Mouse (Mus musculus): Measurements from ENCODE around the gene Gm20695. TPM values are rescaled to one million over a fixed set of nuclear protein-coding genes. Genes with fewer than 3 reads are reported as not detected.

The Gm20695 gene
- polyA plus RNA-seq, 1 experiment from 2014 or later = 1.6 TPM

GRCm38 (mm10) chr16:3907471-3907870, 23.0 kb downstream of the Gm20695 start:
- no peak overlapping the region for H3K4me3 ChIP-seq
- 78% methylated on average over 2 of the region's 2 CpGs for WGBS
- peak overlapping the region; percentile 69 for H3K4me2 ChIP-seq
- H3K36me3 ChIP-seq = peaks cover 26% of the 10 kb centered on the region
- no peaks in the 10 kb centered on the region for H3K27me3 ChIP-seq
- no peaks in the 10 kb centered on the region for H3K9me3 ChIP-seq
- no peak overlapping the region for H3K9ac ChIP-seq
- no peak overlapping the region for H3K27ac ChIP-seq (replicated peaks)
- H3K4me1 ChIP-seq (replicated peaks) = peaks cover 16% of the 10 kb centered on the region
- ATAC-seq (ENCODE audit: low FRiP score, low read depth) = no peak

- peak within 1 kb of the TSS; percentile 60 for H3K4me3 ChIP-seq
- under 1% methylated on average over 33 of the region's 33 CpGs for WGBS
- peak within 1 kb of the TSS; percentile 69 for H3K4me2 ChIP-seq
- H3K9me3 ChIP-seq = no peaks in the 10 kb centered on the region
- ATAC-seq (ENCODE audit: low FRiP score, low read depth) = peak; percentile 96
- peaks cover 30% of the 10 kb centered on the region for H3K36me3 ChIP-seq
- peak within 1 kb of the TSS; percentile 82 for H3K27ac ChIP-seq (replicated peaks)
- peak within 1 kb of the TSS; percentile 67 for H3K9ac ChIP-seq
- H3K27me3 ChIP-seq = no peaks in the 10 kb centered on the region
- peaks cover 16% of the 10 kb centered on the region for H3K4me1 ChIP-seq (replicated peaks)
Measured at GRCm38 (mm10) chr16:3908537-3909111, 24.2 kb downstream of the Gm20695 start, which contains the start of the genes 1700037C18Rik and Cluap1. 1700037C18Rik (minus strand) TSS chr16:3908689. Cluap1 (plus strand) TSS chr16:3908801.

- 8% methylated on average over 20 of the region's 20 CpGs for WGBS
- H3K4me3 ChIP-seq = peak overlapping the region; percentile 60
- H3K4me2 ChIP-seq = peak overlapping the region; percentile 69
- no peaks in the 10 kb centered on the region for H3K9me3 ChIP-seq
- peak overlapping the region; percentile 67 for H3K9ac ChIP-seq
- H3K27me3 ChIP-seq = no peaks in the 10 kb centered on the region
- ATAC-seq (ENCODE audit: low FRiP score, low read depth) = no peak; the same call in 1 of the 2 replicates
- H3K4me1 ChIP-seq (replicated peaks) = peaks cover 16% of the 10 kb centered on the region
- peaks cover 31% of the 10 kb centered on the region for H3K36me3 ChIP-seq
- H3K27ac ChIP-seq (replicated peaks) = peak overlapping the region; percentile 82
Measured at GRCm38 (mm10) chr16:3909118-3909517, 24.7 kb downstream of the Gm20695 start.

- Histone ChIP-seq H3K4me1 (replicated peaks) (no peaks in the 10 kb centered on the region), H3K27me3 (no peaks in the 10 kb centered on the region), H3K4me2 (no peak overlapping the region), H3K4me3 (no peak overlapping the region), H3K27ac (replicated peaks) (no peak overlapping the region), H3K9ac (no peak overlapping the region), H3K36me3 (peaks cover 65% of the 10 kb centered on the region), H3K9me3 (no peaks in the 10 kb centered on the region)
- no peak for ATAC-seq (ENCODE audit: low FRiP score, low read depth)
- WGBS = 86% methylated on average over 2 of the region's 2 CpGs
Measured at GRCm38 (mm10) chr16:3920756-3921155, 36.3 kb downstream of the Gm20695 start.

- Histone ChIP-seq H3K4me3 (no peak overlapping the region), H3K4me2 (no peak overlapping the region), H3K36me3 (peaks cover 65% of the 10 kb centered on the region), H3K9me3 (no peaks in the 10 kb centered on the region), H3K27me3 (no peaks in the 10 kb centered on the region), H3K9ac (no peak overlapping the region), H3K4me1 (replicated peaks) (no peaks in the 10 kb centered on the region), H3K27ac (replicated peaks) (no peak overlapping the region)
- no peak for ATAC-seq (ENCODE audit: low FRiP score, low read depth)
- 93% methylated on average over 3 of the region's 3 CpGs for WGBS
Measured at GRCm38 (mm10) chr16:3923515-3923914, 39.1 kb downstream of the Gm20695 start.

- Histone ChIP-seq H3K4me2 (no peak overlapping the region), H3K36me3 (peaks cover 67% of the 10 kb centered on the region), H3K27me3 (no peaks in the 10 kb centered on the region), H3K4me3 (no peak overlapping the region), H3K27ac (replicated peaks) (no peak overlapping the region), H3K9ac (no peak overlapping the region), H3K4me1 (replicated peaks) (no peaks in the 10 kb centered on the region), H3K9me3 (no peaks in the 10 kb centered on the region)
- WGBS = 83% methylated on average over 4 of the region's 4 CpGs
- ATAC-seq (ENCODE audit: low FRiP score, low read depth) = no peak
Measured at GRCm38 (mm10) chr16:3923966-3924365, 39.5 kb downstream of the Gm20695 start.

GRCm38 (mm10) chr16:3928582-3928981, 44.1 kb downstream of the Gm20695 start:
- Histone ChIP-seq H3K4me2 (no peak overlapping the region), H3K9ac (no peak overlapping the region), H3K4me3 (no peak overlapping the region), H3K27ac (replicated peaks) (no peak overlapping the region), H3K27me3 (no peaks in the 10 kb centered on the region), H3K4me1 (replicated peaks) (no peaks in the 10 kb centered on the region), H3K36me3 (peaks cover 69% of the 10 kb centered on the region), H3K9me3 (no peaks in the 10 kb centered on the region)
- ATAC-seq (ENCODE audit: low FRiP score, low read depth) = no peak
- WGBS = 63% methylated on average over 1 of the region's 1 CpGs

GRCm38 (mm10) chr16:3929151-3929550, 44.7 kb downstream of the Gm20695 start:
- H3K9me3 ChIP-seq = no peaks in the 10 kb centered on the region
- H3K9ac ChIP-seq = no peak overlapping the region
- no peak overlapping the region for H3K4me2 ChIP-seq
- 73% methylated on average over 7 of the region's 7 CpGs for WGBS
- no peaks in the 10 kb centered on the region for H3K27me3 ChIP-seq
- no peak overlapping the region for H3K27ac ChIP-seq (replicated peaks)
- H3K36me3 ChIP-seq = peaks cover 69% of the 10 kb centered on the region
- no peak overlapping the region for H3K4me3 ChIP-seq
- ATAC-seq (ENCODE audit: low FRiP score, low read depth) = no peak
- H3K4me1 ChIP-seq (replicated peaks) = no peaks in the 10 kb centered on the region

GRCm38 (mm10) chr16:3933536-3933935, 49.1 kb downstream of the Gm20695 start:
- Histone ChIP-seq H3K36me3 (peaks cover 79% of the 10 kb centered on the region), H3K27me3 (no peaks in the 10 kb centered on the region), H3K4me2 (no peak overlapping the region), H3K4me1 (replicated peaks) (no peaks in the 10 kb centered on the region), H3K9ac (no peak overlapping the region), H3K9me3 (no peaks in the 10 kb centered on the region), H3K4me3 (no peak overlapping the region), H3K27ac (replicated peaks) (no peak overlapping the region)
- ATAC-seq (ENCODE audit: low FRiP score, low read depth) = no peak
- 96% methylated on average over 6 of the region's 6 CpGs for WGBS

- H3K9ac ChIP-seq = no peak overlapping the region
- ATAC-seq (ENCODE audit: low FRiP score, low read depth) = no peak
- no peak overlapping the region for H3K4me2 ChIP-seq
- WGBS = 100% methylated on average over 1 of the region's 1 CpGs
- H3K4me3 ChIP-seq = no peak overlapping the region
- no peak overlapping the region for H3K27ac ChIP-seq (replicated peaks)
- H3K9me3 ChIP-seq = no peaks in the 10 kb centered on the region
- H3K36me3 ChIP-seq = peaks cover 81% of the 10 kb centered on the region
- H3K4me1 ChIP-seq (replicated peaks) = no peaks in the 10 kb centered on the region
- no peaks in the 10 kb centered on the region for H3K27me3 ChIP-seq
Measured at GRCm38 (mm10) chr16:3934091-3934490, 49.6 kb downstream of the Gm20695 start.

- no peak overlapping the region for H3K27ac ChIP-seq (replicated peaks)
- H3K9ac ChIP-seq = no peak overlapping the region
- H3K9me3 ChIP-seq = no peaks in the 10 kb centered on the region
- no peak overlapping the region for H3K4me2 ChIP-seq
- 90% methylated on average over 4 of the region's 4 CpGs for WGBS
- peaks cover 78% of the 10 kb centered on the region for H3K36me3 ChIP-seq
- H3K4me1 ChIP-seq (replicated peaks) = no peaks in the 10 kb centered on the region
- no peak overlapping the region for H3K4me3 ChIP-seq
- ATAC-seq (ENCODE audit: low FRiP score, low read depth) = no peak
- no peaks in the 10 kb centered on the region for H3K27me3 ChIP-seq
Measured at GRCm38 (mm10) chr16:3934701-3935100, 50.3 kb downstream of the Gm20695 start.

GRCm38 (mm10) chr16:3951141-3951540, 66.7 kb downstream of the Gm20695 start:
- Histone ChIP-seq H3K36me3 (no peaks in the 10 kb centered on the region), H3K27me3 (no peaks in the 10 kb centered on the region), H3K4me2 (no peak overlapping the region), H3K4me3 (no peak overlapping the region), H3K27ac (replicated peaks) (no peak overlapping the region), H3K9ac (no peak overlapping the region), H3K4me1 (replicated peaks) (no peaks in the 10 kb centered on the region), H3K9me3 (no peaks in the 10 kb centered on the region)
- 88% methylated on average over 1 of the region's 1 CpGs for WGBS
- ATAC-seq (ENCODE audit: low FRiP score, low read depth) = no peak

GRCm38 (mm10) chr16:3956369-3956768, 71.9 kb downstream of the Gm20695 start:
- Histone ChIP-seq H3K9me3 (no peaks in the 10 kb centered on the region), H3K27ac (replicated peaks) (no peak overlapping the region), H3K9ac (no peak overlapping the region), H3K4me3 (no peak overlapping the region), H3K36me3 (no peaks in the 10 kb centered on the region), H3K4me2 (no peak overlapping the region), H3K4me1 (replicated peaks) (no peaks in the 10 kb centered on the region), H3K27me3 (no peaks in the 10 kb centered on the region)
- ATAC-seq (ENCODE audit: low FRiP score, low read depth) = no peak
- 85% methylated on average over 6 of the region's 6 CpGs for WGBS

All from hindbrain, embryonic 15.5 days (tissue).